Mouse (Mus musculus): ENCODE results near the gene Olfr556. TPM values are rescaled to one million over a fixed set of nuclear protein-coding genes. Genes with fewer than 3 reads are reported as not detected.

The Olfr556 gene
- polyA plus RNA-seq, 1 experiment, result not detected

- peak within 1 kb of the TSS; percentile 54; the same call in 1 of the 2 replicates for H3K27ac ChIP-seq (ENCODE audit: insufficient read depth, low read length)
- no peaks in the 10 kb centered on the region for H3K4me1 ChIP-seq (ENCODE audit: control insufficient read depth, insufficient read depth, low read length)
- peak within 1 kb of the TSS; percentile 66 for H3K4me3 ChIP-seq (ENCODE audit: insufficient read depth, low read length)
- TF ChIP-seq CTCF (IDR thresholded peaks at IDR 0.05; ENCODE audit: borderline replicate concordance, insufficient read depth, low read length) (no peak), POLR2A (IDR thresholded peaks at IDR 0.05; ENCODE audit: low read depth, low read length) (peak; percentile 63)
Observed at GRCm38 (mm10) chr7:102686944-102687501, 22.3 kb downstream of the Olfr556 start, which contains the start of gene Trim68. Gene Trim68 (minus strand): TSS chr7:102687327.

- Histone ChIP-seq H3K27ac (ENCODE audit: insufficient read depth, low read length) (no peak within 1 kb of the TSS), H3K4me1 (ENCODE audit: control insufficient read depth, insufficient read depth, low read length) (no peaks in the 10 kb centered on the region), H3K4me3 (ENCODE audit: insufficient read depth, low read length) (no peak within 1 kb of the TSS)
- TF ChIP-seq CTCF (IDR thresholded peaks at IDR 0.05; ENCODE audit: borderline replicate concordance, insufficient read depth, low read length) (peak; percentile 30; the same call in 1 of the 2 replicates), POLR2A (IDR thresholded peaks at IDR 0.05; ENCODE audit: low read depth, low read length) (no peak)
Observed at GRCm38 (mm10) chr7:102695358-102696125, 30.8 kb downstream of the Olfr556 start, which contains the start of gene Olfr557. Gene Olfr557 (plus strand): TSS chr7:102695910.

GRCm38 (mm10) chr7:102698461-102698860, 33.8 kb downstream of the Olfr556 start:
- TF ChIP-seq POLR2A (IDR thresholded peaks at IDR 0.05; ENCODE audit: low read depth, low read length) (no peak), CTCF (IDR thresholded peaks at IDR 0.05; ENCODE audit: borderline replicate concordance, insufficient read depth, low read length) (no peak)
- Histone ChIP-seq H3K4me1 (ENCODE audit: control insufficient read depth, insufficient read depth, low read length) (no peaks in the 10 kb centered on the region), H3K4me3 (ENCODE audit: insufficient read depth, low read length) (no peak overlapping the region), H3K27ac (ENCODE audit: insufficient read depth, low read length) (no peak overlapping the region)

GRCm38 (mm10) chr7:102701915-102702314, 37.2 kb downstream of the Olfr556 start, which contains the start of gene Olfr558:
Gene Olfr558 (plus strand): TSS chr7:102702215.
- TF ChIP-seq CTCF (IDR thresholded peaks at IDR 0.05; ENCODE audit: borderline replicate concordance, insufficient read depth, low read length) (no peak), POLR2A (IDR thresholded peaks at IDR 0.05; ENCODE audit: low read depth, low read length) (no peak)
- Histone ChIP-seq H3K27ac (ENCODE audit: insufficient read depth, low read length) (no peak within 1 kb of the TSS), H3K4me3 (ENCODE audit: insufficient read depth, low read length) (no peak within 1 kb of the TSS), H3K4me1 (ENCODE audit: control insufficient read depth, insufficient read depth, low read length) (no peaks in the 10 kb centered on the region)

- no peak for TF ChIP-seq POLR2A (IDR thresholded peaks at IDR 0.05; ENCODE audit: low read depth, low read length)
- TF ChIP-seq CTCF (IDR thresholded peaks at IDR 0.05; ENCODE audit: borderline replicate concordance, insufficient read depth, low read length), result no peak
- Histone ChIP-seq H3K4me1 (ENCODE audit: control insufficient read depth, insufficient read depth, low read length) (no peaks in the 10 kb centered on the region), H3K27ac (ENCODE audit: insufficient read depth, low read length) (no peak within 1 kb of the TSS), H3K4me3 (ENCODE audit: insufficient read depth, low read length) (no peak within 1 kb of the TSS)
Observed at GRCm38 (mm10) chr7:102718970-102719369, 54.3 kb downstream of the Olfr556 start, which contains the start of gene Olfr33. Gene Olfr33 (minus strand): TSS chr7:102719070.

Other genes with a start within 250 kb of the Olfr556 start
- gene Rrm1, start 223.2 kb upstream of the Olfr556 start, polyA plus RNA-seq (2011; ENCODE audit: insufficient read length, low read depth, missing spikeins), result 167 and 222 TPM in 2 replicates
- gene Olfr543, start 183.2 kb upstream of the Olfr556 start, polyA plus RNA-seq (2011; ENCODE audit: insufficient read length, low read depth, missing spikeins), result not detected in 2 replicates
- not detected in 2 replicates for gene Olfr544, start 176.6 kb upstream of the Olfr556 start, polyA plus RNA-seq (2011; ENCODE audit: insufficient read length, low read depth, missing spikeins)
- not detected in 2 replicates for gene Olfr545, start 165.3 kb upstream of the Olfr556 start, polyA plus RNA-seq (2011; ENCODE audit: insufficient read length, low read depth, missing spikeins)
- not detected in 2 replicates for gene Olfr547, start 130.2 kb upstream of the Olfr556 start, polyA plus RNA-seq (2011; ENCODE audit: insufficient read length, low read depth, missing spikeins)
- not detected in 2 replicates for gene Olfr548-ps1, start 124.0 kb upstream of the Olfr556 start, polyA plus RNA-seq (2011; ENCODE audit: insufficient read length, low read depth, missing spikeins)
- gene Olfr549, start 115.0 kb upstream of the Olfr556 start, polyA plus RNA-seq (2011; ENCODE audit: insufficient read length, low read depth, missing spikeins), result not detected in 2 replicates
- 8.4 and 8.8 TPM in 2 replicates for gene Trim21, start 99.4 kb upstream of the Olfr556 start, polyA plus RNA-seq (2011; ENCODE audit: insufficient read length, low read depth, missing spikeins)
- gene Olfr550, start 93.5 kb upstream of the Olfr556 start, polyA plus RNA-seq (2011; ENCODE audit: insufficient read length, low read depth, missing spikeins), result not detected in 2 replicates
- not detected in 2 replicates for gene Olfr551, start 73.0 kb upstream of the Olfr556 start, polyA plus RNA-seq (2011; ENCODE audit: insufficient read length, low read depth, missing spikeins)
- gene Olfr552, start 67.1 kb upstream of the Olfr556 start, polyA plus RNA-seq (2011; ENCODE audit: insufficient read length, low read depth, missing spikeins), result not detected in 2 replicates
- not detected in 2 replicates for gene Olfr553, start 46.7 kb upstream of the Olfr556 start, polyA plus RNA-seq (2011; ENCODE audit: insufficient read length, low read depth, missing spikeins)
- not detected in 2 replicates for gene Olfr554, start 26.5 kb upstream of the Olfr556 start, polyA plus RNA-seq (2011; ENCODE audit: insufficient read length, low read depth, missing spikeins)
- not detected in 2 replicates for gene Olfr555, start 6.1 kb upstream of the Olfr556 start, polyA plus RNA-seq (2011; ENCODE audit: insufficient read length, low read depth, missing spikeins)
- gene Trim68, start 22.4 kb downstream of the Olfr556 start, polyA plus RNA-seq (2011; ENCODE audit: insufficient read length, low read depth, missing spikeins), result 10.0 and 10.6 TPM in 2 replicates
- not detected in 2 replicates for gene Olfr557, start 31.0 kb downstream of the Olfr556 start, polyA plus RNA-seq (2011; ENCODE audit: insufficient read length, low read depth, missing spikeins)
- gene Olfr558, start 37.3 kb downstream of the Olfr556 start, polyA plus RNA-seq (2011; ENCODE audit: insufficient read length, low read depth, missing spikeins), result not detected in 2 replicates
- gene Olfr33, start 54.2 kb downstream of the Olfr556 start, polyA plus RNA-seq (2011; ENCODE audit: insufficient read length, low read depth, missing spikeins), result not detected in 2 replicates
- not detected in 2 replicates for gene Olfr559, start 62.6 kb downstream of the Olfr556 start, polyA plus RNA-seq (2011; ENCODE audit: insufficient read length, low read depth, missing spikeins)
- gene Olfr560, start 94.5 kb downstream of the Olfr556 start, polyA plus RNA-seq (2011; ENCODE audit: insufficient read length, low read depth, missing spikeins), result not detected in 2 replicates
- not detected in 2 replicates for gene Olfr78, start 94.6 kb downstream of the Olfr556 start, polyA plus RNA-seq (2011; ENCODE audit: insufficient read length, low read depth, missing spikeins)
- not detected in 2 replicates for gene Olfr561, start 106.3 kb downstream of the Olfr556 start, polyA plus RNA-seq (2011; ENCODE audit: insufficient read length, low read depth, missing spikeins)
- gene Olfr564, start 138.6 kb downstream of the Olfr556 start, polyA plus RNA-seq (2011; ENCODE audit: insufficient read length, low read depth, missing spikeins), result not detected in 2 replicates
- gene Olfr566, start 193.9 kb downstream of the Olfr556 start, polyA plus RNA-seq (2011; ENCODE audit: insufficient read length, low read depth, missing spikeins), result not detected in 2 replicates
- gene Olfr568, start 212.2 kb downstream of the Olfr556 start, polyA plus RNA-seq (2011; ENCODE audit: insufficient read length, low read depth, missing spikeins), result not detected in 2 replicates
- gene Olfr569, start 226.0 kb downstream of the Olfr556 start, polyA plus RNA-seq (2011; ENCODE audit: insufficient read length, low read depth, missing spikeins), result not detected in 2 replicates
- gene Olfr570, start 229.7 kb downstream of the Olfr556 start, polyA plus RNA-seq (2011; ENCODE audit: insufficient read length, low read depth, missing spikeins), result not detected in 2 replicates

All from embryonic fibroblast, embryonic 13.5 days (primary cell).